Mouse (Mus musculus): ENCODE measurements at regions not wholly inside any gene's neighbourhood (a gene's known extent, or its start where the extent isn't known, plus 50 kb on each side); places are given as distances from the start of the nearest gene placed in this dataset.

GRCm38 (mm10) chr14:101287755-101288154, 87.6 kb upstream of the Prr30 start:
- TF ChIP-seq GATA1 (IDR thresholded peaks at IDR 0.05; ENCODE audit: borderline replicate concordance, low read length), result no peak
- no peak for TF ChIP-seq FLI1 (IDR thresholded peaks at IDR 0.05; ENCODE audit: low read length)
